Mouse (Mus musculus) v-Abl transformed pro-B cells (cell line): ENCODE data around the gene Tmem38a.

ENCODE experiments used
- in situ Hi-C, 2 experiments: fragments of 400-800 bp; cut with MboI; formaldehyde crosslinking; loops; one replicate each; pipeline ENCODE4 v1.15.1; 2025; ENCODE audit not compliant: unreplicated experiment in 2 of 2

Gene Tmem38a

GRCm38 (mm10) chr8:72571611-72572473 lies at the start of gene Tmem38a:
Tmem38a (plus strand) TSS chr8:72572055.
- in situ Hi-C loops, result no loop called here

- in situ Hi-C loops, result no loop called here
Observed at GRCm38 (mm10) chr8:72532103-72532502, 39.8 kb upstream of the Tmem38a start.

- in situ Hi-C loops, result no loop called here
Observed at GRCm38 (mm10) chr8:72534888-72535287, 37.0 kb upstream of the Tmem38a start.

- in situ Hi-C loops, result no loop called here
Observed at GRCm38 (mm10) chr8:72539234-72539633, 32.6 kb upstream of the Tmem38a start.

GRCm38 (mm10) chr8:72547122-72547801 lies 24.6 kb upstream of the Tmem38a start:
- in situ Hi-C loops, result no loop called here

GRCm38 (mm10) chr8:72547802-72548643 lies 23.8 kb upstream of the Tmem38a start, which contains the start of gene Med26:
Med26 (minus strand) TSS chr8:72548270.
- in situ Hi-C loops, result no loop called here

- in situ Hi-C loops, result no loop called here
Observed at GRCm38 (mm10) chr8:72548644-72549313, 23.1 kb upstream of the Tmem38a start.

- in situ Hi-C loops, result no loop called here
Observed at GRCm38 (mm10) chr8:72549314-72549892, 22.5 kb upstream of the Tmem38a start.

- in situ Hi-C loops, result no loop called here
Observed at GRCm38 (mm10) chr8:72555770-72556169, 16.1 kb upstream of the Tmem38a start.

GRCm38 (mm10) chr8:72561111-72561689 lies 10.7 kb upstream of the Tmem38a start:
- in situ Hi-C loops, result no loop called here

- in situ Hi-C loops, result no loop called here
Observed at GRCm38 (mm10) chr8:72565970-72566369, 5.9 kb upstream of the Tmem38a start.

GRCm38 (mm10) chr8:72570633-72571610 lies 933 bp upstream of the Tmem38a start, which contains the start of gene Smim7:
Smim7 (minus strand) TSS chr8:72571088.
- in situ Hi-C loops, result no loop called here

- in situ Hi-C loops, result no loop called here
Observed at GRCm38 (mm10) chr8:72572507-72572906, 652 bp downstream of the Tmem38a start.

GRCm38 (mm10) chr8:72573450-72573849 lies 1.6 kb downstream of the Tmem38a start:
- in situ Hi-C loops, result no loop called here

- in situ Hi-C loops, result no loop called here
Observed at GRCm38 (mm10) chr8:72575915-72576314, 4.1 kb downstream of the Tmem38a start.

- in situ Hi-C loops, result no loop called here
Observed at GRCm38 (mm10) chr8:72577266-72577665, 5.4 kb downstream of the Tmem38a start.

GRCm38 (mm10) chr8:72577941-72578340 lies 6.1 kb downstream of the Tmem38a start:
- in situ Hi-C loops, result no loop called here

GRCm38 (mm10) chr8:72579374-72579773 lies 7.5 kb downstream of the Tmem38a start:
- in situ Hi-C loops, result no loop called here
